Mouse (Mus musculus): ENCODE data around the gene Dok4.
"Not testable (repeated sequence)": the region's sequence is repeated elsewhere in the genome, so short reads cannot be mapped to it uniquely, and the experiment has no call there.

Dok4 gene

DNA sequence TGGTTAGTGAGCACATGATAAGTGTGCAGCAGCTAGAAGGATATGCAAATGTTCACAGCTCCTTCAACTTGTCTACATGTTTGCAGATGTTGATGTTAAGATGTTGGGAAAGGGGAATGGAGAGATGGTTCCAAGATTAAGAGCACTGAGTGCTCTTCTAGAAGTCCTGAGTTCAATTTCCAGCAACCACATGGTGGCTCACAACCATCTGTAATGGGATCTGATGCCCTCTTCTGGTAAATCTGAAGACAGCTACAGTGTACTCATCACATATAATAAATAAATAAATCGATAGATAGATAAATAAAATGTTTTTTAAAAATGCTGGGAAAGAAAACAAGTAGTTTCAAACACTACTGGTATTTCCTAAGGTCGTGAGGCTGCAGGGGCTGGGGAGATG lies 34.9 kb downstream of the Dok4 start:
- no peak for DNase-seq (ENCODE audit: low spot score in 2 of 2)

DNA sequence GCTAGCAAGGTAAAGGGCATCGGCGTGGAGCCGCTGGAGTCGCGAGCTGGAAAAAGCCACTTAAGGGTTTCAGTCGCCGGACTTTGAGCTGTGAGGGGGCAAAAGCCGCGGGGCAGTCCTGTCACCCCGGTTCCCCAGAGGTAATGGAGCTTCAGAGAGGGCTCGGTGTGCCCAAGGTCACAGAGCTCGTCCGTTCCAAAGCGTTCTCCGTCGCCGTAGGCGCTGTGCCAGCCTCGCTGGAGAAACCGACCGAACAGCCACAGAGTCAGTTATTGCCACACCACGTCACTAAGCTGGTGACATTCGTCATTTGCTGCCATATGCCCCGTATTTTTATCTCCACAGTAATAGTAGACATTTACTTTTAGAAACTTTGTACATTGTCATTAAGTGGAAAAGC lies 37.5 kb downstream of the Dok4 start:
- peak; percentile 64 to 82 for DNase-seq (ENCODE audit: low spot score in 2 of 2)

DNA sequence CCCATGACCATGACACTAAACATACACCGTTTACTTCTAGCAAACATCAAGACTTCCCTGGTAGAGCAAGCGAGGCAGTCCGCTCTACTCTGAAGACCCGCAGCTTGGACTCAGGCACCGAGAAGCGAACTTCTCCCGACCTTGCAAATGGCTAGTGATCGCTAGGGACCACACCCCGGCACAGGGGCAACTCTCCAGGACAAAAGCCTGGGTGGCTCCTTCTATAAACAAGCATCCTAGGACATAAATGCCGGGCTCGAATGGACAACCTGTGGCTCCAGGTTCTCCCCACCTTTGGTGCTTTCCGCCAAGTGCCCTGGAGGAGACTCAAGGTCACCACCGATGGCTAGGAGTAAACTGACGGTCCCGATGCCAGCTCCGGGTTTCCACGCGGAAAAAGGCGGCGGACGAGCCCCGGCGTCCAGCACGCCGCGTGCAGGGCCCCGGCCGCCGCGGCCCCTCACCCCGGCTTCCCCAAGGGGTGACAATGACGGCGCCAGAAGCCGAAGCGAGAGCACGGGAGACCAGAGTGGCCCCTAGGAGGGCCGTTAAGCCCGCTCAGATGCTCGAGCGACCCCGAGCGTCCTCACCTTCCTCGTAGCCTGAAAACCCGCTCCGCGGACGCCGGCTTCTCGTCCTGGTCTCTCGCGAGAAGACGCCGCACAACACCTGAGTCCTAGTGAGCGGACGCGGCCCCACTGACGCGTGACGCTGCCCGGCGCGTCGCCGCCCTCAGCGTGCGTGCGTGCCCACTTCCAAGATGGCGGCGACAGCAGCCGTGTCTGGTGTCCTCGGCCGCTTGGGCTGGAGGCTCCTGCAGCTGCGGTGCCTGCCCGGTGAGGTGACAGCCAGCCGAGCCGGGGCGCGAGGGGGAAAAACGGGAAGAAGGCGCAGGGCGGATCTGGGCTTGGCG lies 38.2 kb downstream of the Dok4 start, which contains the start of the genes Coq9 and Ciapin1:
Gene Coq9 (plus strand): TSS at position 660 of the 913 bp plus-strand sequence.
Gene Ciapin1 (minus strand): TSS at position 697 of the 913 bp plus-strand sequence.
- DNase-seq (ENCODE audit: low spot score in 2 of 2) = peak; percentile 94 to 95

DNA sequence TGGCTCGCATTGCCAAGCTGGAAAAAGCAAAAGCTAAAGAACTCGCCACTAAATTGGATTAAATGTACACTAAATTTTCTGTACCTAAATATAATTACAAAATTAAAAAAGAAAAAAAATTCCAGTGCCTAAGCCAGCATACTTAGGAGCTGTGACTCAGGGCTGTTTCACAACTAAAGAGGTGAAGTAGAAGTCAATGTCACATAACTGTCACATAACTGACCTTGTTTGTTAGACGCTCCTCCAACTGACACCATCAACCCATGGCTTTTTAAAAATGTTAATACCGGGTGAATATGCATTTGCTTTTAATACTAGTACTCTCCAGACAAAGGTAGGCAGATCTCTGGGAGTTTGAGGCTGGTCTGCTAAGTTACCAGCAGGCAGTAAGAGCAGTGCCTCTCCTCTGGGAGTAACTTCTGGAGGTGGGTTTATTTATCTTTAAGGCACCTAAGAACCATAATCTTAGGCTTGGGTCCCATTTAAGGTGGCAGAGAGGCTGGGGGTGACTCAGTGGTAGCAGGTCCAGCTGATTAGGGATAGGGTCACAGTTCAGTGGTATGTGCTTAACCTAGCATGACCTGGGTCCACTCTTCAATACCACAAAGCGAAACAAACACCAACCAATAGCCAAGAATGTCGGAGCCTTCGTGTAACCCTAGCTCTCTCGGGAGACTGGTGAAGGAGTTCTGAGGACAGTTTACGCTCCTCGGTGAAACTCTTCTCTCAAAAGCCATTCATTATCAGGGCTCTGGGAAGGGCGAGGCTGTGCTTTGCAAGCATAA lies 39.5 kb downstream of the Dok4 start:
- DNase-seq (ENCODE audit: low spot score in 2 of 2) = no peak

DNA sequence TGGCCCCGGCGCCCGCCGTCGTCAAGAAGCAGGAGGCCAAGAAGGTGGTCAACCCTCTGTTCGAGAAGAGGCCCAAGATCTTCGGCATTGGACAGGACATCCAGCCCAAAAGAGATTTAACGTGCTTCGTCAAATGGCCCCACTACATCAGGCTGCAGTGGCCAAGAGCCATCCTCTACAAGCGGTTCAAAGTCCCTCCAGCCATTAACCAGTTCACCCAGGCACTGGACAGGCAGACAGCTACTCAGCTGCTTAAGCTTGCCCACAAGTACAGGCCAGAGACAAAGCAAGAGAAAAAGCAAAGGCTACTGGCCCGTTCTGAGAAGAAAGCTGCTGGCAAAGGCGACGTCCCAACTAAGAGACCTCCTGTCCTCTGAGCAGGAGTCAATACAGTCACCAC lies 40.4 kb downstream of the Dok4 start:
- DNase-seq (ENCODE audit: low spot score in 2 of 2) = not testable (repeated sequence)

DNA sequence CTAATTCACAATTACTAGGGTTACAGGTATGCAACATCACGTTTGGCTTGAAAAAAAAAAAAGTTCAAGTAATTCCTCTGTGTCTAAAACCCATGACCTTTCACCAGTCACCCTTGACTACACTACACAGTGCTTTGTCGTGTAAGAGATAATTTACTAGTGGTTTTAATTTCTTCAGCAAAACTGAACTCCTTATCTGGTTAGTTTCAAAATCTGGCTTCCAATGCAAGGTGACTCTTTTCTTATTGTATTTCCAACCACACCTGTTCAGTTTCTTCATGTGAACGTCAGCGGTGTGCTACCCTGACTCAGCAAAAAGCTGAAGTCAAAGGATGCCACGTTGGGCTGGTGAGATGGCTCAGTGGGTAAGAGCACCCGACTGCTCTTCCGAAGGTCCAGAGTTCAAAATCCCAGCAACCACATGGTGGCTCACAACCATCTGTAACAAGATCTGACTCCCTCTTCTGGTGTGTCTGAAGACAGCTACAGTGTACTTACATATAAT lies 42.2 kb downstream of the Dok4 start:
- DNase-seq (ENCODE audit: low spot score in 2 of 2) = not testable (repeated sequence)

DNA sequence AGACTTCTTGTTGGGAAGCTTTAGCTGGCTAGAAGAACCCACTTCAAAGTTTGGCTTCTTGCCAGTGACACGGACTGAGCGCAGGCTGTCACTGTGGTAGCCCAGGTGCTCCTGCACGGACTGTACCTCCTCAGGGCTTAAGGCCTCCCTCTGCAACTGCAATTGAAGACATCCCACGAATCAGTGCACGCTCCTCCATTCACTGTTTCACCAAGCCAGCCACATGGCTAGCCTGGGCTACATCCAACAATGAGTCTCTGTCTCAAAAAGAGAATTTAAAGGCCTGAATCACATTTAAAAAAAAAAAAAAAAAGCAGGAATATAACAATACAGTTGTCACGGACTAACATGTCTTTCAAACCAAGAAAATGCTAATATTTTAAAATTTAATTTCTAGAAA lies 47.8 kb downstream of the Dok4 start:
- DNase-seq (ENCODE audit: low spot score in 2 of 2) = no peak

DNA sequence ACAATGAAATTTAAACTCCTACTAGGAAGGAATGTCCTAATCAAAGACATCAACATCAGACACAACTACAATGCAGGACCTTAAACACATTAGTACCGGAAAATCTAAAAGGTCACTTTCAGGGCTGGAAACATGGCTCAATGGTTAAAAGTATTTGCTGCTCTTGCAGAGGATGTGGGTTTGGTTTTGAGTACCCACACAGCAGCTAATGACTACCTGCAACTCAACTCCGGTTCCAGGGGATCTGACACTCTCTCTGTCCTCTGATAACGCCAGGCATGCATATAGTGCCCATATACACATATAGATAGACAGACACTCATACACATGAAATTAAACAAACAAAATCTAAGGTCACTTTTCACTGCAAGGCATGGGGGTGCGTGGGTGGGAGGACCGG lies 49.9 kb downstream of the Dok4 start:
- DNase-seq (ENCODE audit: low spot score in 2 of 2) = no peak

DNA sequence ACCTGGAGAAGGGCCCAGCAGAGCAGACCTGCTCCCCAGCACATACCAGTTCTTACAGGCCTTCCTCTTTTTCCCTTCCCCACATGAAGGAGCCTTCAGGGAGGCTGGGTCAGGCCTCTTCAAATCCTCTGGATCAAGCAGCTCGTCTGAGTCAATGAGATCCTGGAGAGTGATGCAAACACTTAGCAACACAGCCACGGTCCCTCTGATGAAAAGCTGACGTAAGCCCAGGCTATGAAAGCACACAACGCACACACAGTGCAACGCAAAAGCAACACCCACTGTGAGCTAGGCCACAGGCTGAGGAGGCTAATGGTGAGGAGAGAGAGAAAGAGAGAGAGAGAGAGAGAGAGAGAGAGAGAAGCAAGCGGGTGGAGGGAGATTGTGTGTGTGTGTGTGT lies 51.0 kb downstream of the Dok4 start:
- no peak for DNase-seq (ENCODE audit: low spot score in 2 of 2)

DNA sequence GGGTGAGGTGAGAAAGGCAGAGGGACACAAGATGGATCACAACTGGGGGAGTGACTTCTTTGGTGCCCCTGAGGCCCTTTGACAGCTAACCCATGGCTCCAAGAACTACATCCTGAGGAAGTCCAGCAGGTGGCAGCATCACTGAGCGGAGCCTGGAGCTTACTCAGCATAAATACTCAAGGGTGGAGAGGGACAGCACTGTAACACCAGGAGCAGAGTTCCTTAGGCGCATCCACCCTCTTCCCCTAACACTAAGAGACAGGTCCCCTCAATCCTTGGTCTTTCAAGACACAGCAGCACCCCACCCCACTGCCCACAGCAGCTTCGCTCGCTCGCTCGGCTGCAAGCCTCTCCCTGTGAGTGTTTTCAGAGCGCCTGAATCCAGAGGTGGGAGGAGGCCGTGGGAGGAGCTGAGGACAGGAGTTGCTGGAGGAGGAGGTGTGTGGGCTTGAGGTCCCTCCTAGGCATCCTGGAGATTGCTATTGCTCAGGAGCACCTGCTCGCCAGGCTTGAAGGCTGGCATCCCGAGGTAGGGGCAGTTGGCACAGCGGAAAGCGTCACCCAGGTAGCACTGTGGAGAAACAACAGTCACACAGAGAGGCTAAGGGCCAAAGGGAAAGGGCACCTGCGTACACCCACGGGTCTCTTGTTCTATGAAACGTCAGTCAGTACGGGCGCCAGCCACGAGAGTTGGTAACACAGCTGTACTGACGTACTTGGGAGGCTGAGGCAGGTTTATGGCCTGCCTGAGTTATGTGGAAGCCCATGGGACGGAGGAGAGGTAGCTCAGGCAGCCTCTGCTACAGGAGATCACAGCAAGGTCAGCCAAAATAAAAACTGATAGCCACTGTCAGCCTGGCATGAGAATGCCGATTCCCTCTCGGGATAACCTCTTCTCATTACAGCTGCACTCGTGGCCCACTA lies 53.2 kb downstream of the Dok4 start:
- DNase-seq (ENCODE audit: low spot score in 2 of 2) = peak in 1 of 2 experiments; percentile 53

DNA sequence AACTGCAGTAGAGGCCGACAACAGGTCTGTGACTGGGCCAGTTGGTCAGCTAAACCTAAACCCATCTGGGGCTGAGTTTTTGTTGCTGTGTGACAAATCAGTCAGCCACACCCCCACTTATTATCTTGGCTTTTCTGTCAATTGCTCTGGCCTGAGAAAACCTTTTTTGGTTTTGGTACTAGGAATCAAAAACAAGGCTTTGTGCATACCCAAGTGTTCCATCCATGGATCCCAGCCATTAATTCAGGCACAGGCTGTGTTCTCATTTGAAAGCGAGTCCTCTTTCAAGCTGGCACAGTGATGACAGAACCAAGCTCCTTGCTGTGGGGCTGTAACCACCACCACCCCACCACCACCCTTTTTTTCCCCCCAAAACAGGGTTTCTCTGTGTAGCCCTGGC lies 54.7 kb downstream of the Dok4 start:
- no peak for DNase-seq (ENCODE audit: low spot score in 2 of 2)

DNA sequence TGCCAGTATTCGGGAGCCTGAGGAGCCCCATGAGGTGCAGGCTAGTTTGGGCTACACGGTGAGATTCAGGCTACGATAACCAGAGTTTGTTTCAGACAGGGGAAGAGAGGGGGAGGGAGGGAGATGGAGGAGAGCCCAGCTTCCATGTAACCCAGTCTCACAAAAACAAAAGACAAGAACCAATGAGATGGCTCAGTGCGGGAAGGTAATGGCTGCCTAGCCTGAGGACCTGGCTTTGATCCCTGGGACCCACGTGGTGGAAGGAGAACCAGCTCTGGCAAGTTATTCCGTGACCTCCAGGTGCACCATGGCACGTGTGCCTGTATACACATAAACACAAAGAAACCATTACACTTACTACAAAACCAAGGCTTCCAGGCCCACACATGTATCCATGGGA lies 55.6 kb downstream of the Dok4 start:
- DNase-seq (ENCODE audit: low spot score in 2 of 2) = no peak

DNA sequence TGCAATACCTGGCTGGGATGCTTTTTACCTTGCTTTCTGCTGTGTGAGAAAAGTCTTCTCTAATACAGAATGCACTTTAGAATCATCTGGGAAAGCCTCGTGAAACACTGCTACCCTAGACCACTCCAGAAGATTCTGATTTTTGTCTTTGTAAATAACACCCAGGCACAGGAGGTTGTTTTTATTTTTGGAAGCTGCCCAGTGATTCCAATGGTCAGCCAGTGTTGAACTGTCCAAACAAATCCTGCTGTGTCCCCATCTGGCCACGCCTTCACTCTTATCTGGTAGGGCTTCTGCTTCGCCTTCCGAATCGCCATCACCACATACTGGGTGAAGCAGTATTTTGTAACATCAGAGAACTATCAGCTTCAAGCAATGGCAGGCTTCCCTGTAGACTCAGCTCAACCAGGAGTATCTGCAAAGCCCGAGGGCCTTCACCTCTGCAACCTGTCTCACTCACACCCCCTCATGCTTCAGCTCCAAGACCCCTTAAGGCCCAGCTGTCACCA lies 56.4 kb downstream of the Dok4 start:
- DNase-seq (ENCODE audit: low spot score in 2 of 2) = no peak

DNA sequence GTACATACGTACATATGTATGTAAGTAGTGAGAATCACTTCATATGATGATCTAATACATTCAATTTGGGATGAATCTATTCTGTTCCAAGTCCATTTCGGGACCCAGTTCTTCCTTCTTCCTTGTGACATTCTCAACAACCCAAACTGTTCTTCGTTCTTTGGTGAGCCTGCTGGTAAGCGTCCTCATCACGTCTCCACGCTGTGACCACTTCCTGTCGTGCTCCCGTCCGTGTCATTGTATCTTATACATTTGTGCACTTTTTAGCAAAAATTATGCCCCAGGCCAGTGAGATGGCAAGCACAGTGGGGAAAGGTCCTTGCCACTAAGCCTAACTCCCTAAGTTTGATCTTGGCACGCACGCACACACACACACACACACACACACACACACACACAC lies 58.2 kb downstream of the Dok4 start:
- no peak for DNase-seq (ENCODE audit: low spot score in 2 of 2)

DNA sequence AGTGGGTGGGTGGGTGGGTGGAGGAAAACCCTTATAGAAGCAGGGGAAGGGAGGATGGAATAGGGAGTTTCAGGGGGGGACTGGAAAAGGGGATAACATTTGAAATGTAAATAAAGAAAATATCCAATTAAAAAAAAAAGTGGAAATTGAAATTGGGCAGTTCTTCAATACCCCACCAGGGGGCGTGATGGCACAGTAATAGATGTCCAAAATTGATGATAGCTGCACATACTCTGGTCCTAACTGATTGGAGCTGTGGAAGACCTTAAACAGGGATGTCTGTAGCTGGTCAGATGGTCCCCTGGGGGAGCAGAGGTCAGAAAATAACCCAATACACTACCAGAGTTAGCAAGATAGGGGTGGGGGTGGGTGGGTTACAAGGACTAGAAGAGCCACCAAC lies 61.6 kb downstream of the Dok4 start:
- DNase-seq (ENCODE audit: low spot score in 2 of 2) = no peak
